11 mouse cellular contexts compared by ENCODE assay signal in genomic region chr11:98353651-98354211, GRCm38 (mm10). TPM values are rescaled to one million over a fixed set of nuclear protein-coding genes. Genes with fewer than 3 reads are reported as not detected.
DNase-seq lines count a peak whose midpoint lies in the region; ATAC-seq and TF ChIP-seq lines count a peak whose summit lies in the region.
"Had no signal": no experiment of that assay in that cellular context is flagged by ENCODE, and none has a peak within 500 bp of the region (broad histone marks: within the 10 kb centered on the region; RNA-seq: fewer than 3 reads in every experiment).

No protein-coding gene starts in this region.

- TF ChIP-seq CTCF in Patski (IDR thresholded peaks at IDR 0.05), result no peak
- no peak for TF ChIP-seq CTCF in lung, postnatal 0 days (IDR thresholded peaks at IDR 0.05)

- peak; percentile 46 for ATAC-seq in Patski
- ATAC-seq in lung, postnatal 0 days, result peak; percentile 22
- ATAC-seq: hindbrain, postnatal 0 days had no signal

- H3K27ac ChIP-seq in lung, postnatal 0 days (ENCODE audit: low read length), result no peak overlapping the region
- H3K27ac ChIP-seq: embryonic facial prominence, embryonic 12.5 days; hindbrain, postnatal 0 days had no signal

- WGBS in lung, postnatal 0 days, result 22% methylated on average over 8 of the region's 8 CpGs

- DNase-seq in layer of hippocampus, adult 8-10 months (ENCODE audit: low spot score in 2 of 2), result peak; percentile 61 to 76
- DNase-seq in layer of hippocampus, postnatal 14 days (ENCODE audit: low spot score in 2 of 2), result no peak
- DNase-seq in Patski (ENCODE audit: low read depth, low spot score), result no peak
- peak; percentile 62 to 76 for DNase-seq in kidney, adult 8-10 months
- peak; percentile 73 for DNase-seq in lung, postnatal 0 days (ENCODE audit: low spot score)
- DNase-seq in thymus, postnatal 25 days, result no peak
- no peak for DNase-seq in heart, adult 9 months (ENCODE audit: low spot score in 2 of 2)

- H3K36me3 ChIP-seq in lung, postnatal 0 days (ENCODE audit: insufficient read depth, low read length), result no peaks in the 10 kb centered on the region
- H3K36me3 ChIP-seq: embryonic facial prominence, embryonic 12.5 days had no signal

- H3K9me3 ChIP-seq in lung, postnatal 0 days (ENCODE audit: low read length), result no peaks in the 10 kb centered on the region
- H3K9me3 ChIP-seq: embryonic facial prominence, embryonic 12.5 days had no signal

- H3K4me2 ChIP-seq in lung, postnatal 0 days (replicated peaks; ENCODE audit: low read depth, low read length), result no peak overlapping the region
- H3K4me2 ChIP-seq: embryonic facial prominence, embryonic 12.5 days had no signal

- H3K27me3 ChIP-seq in Patski, result no peaks in the 10 kb centered on the region
- peaks cover 8% of the 10 kb centered on the region; the same call in 1 of the 2 replicates for H3K27me3 ChIP-seq in lung, postnatal 0 days (replicated peaks; ENCODE audit: insufficient read depth, low read length)

- POLR2A ChIA-PET in Patski (lab: Charles Lee), result no interaction called here

- no peak for TF ChIP-seq EP300 in lung, postnatal 0 days (IDR thresholded peaks at IDR 0.05)

- peaks cover 12% of the 10 kb centered on the region for H3K4me1 ChIP-seq in lung, postnatal 0 days (ENCODE audit: insufficient read depth, low read depth, low read length)

- CTCF ChIA-PET in Patski (lab: Charles Lee), result interaction anchor here (0.8 to 7.2 kb wide), 2 partner anchors 10 to 14 kb away, joined by 3 to 75 read pairs; no protein-coding TSS in a partner anchor

- in situ Hi-C loops in Patski (cut with MboI; ENCODE audit: low pct_unique_long_range_greater_than_20kb), result no loop called here

- no peak overlapping the region for H3K9ac ChIP-seq in lung, postnatal 0 days (replicated peaks; ENCODE audit: low read depth)
- H3K9ac ChIP-seq: embryonic facial prominence, embryonic 12.5 days had no signal

- no peak overlapping the region for H3K4me3 ChIP-seq in lung, postnatal 0 days (ENCODE audit: low read depth, low read length)
- H3K4me3 ChIP-seq: embryonic facial prominence, embryonic 12.5 days had no signal

RNA-seq across cellular contexts. Expression of gene Stard3, which starts 4.4 kb away (rescaled TPM):
- 10 to 100 TPM; 35.5 to 41.0 (median 36.5) TPM for total RNA-seq in layer of hippocampus, adult 8-10 months (2022)
- total RNA-seq in layer of hippocampus, postnatal 14 days (2021), result 10 to 100 TPM; 22.6 to 24.8 TPM
- polyA plus RNA-seq in Patski (2021), result 46.3 TPM
- polyA plus RNA-seq in lung, postnatal 0 days (2015; fragmentation: Nextera tagmentation; extraction: Ambion mirVana), result 69.9 and 73.1 TPM in 2 replicates

RNA-seq across cellular contexts. Expression of gene Ppp1r1b, which starts 5.5 kb away (rescaled TPM):
- 10 to 100 TPM; 52.5 to 55.9 (median 53.3) TPM for total RNA-seq in layer of hippocampus, adult 8-10 months (2022)
- total RNA-seq in layer of hippocampus, postnatal 14 days (2021), result 10 to 100 TPM; 33.6 to 46.7 TPM
- polyA plus RNA-seq in Patski (2021), result 19.2 TPM
- 11.8 and 18.6 TPM in 2 replicates for polyA plus RNA-seq in lung, postnatal 0 days (2015; fragmentation: Nextera tagmentation; extraction: Ambion mirVana)

RNA-seq across cellular contexts. Expression of gene Neurod2, which starts 24.3 kb away (rescaled TPM):
- 100 to 1,000 TPM; 124 to 133 (median 129) TPM for total RNA-seq in layer of hippocampus, adult 8-10 months (2022)
- 100 to 1,000 TPM; 113 to 124 TPM for total RNA-seq in layer of hippocampus, postnatal 14 days (2021)
- polyA plus RNA-seq in Patski (2021), result not detected
- polyA plus RNA-seq in lung, postnatal 0 days (2015; fragmentation: Nextera tagmentation; extraction: Ambion mirVana), result not detected in 2 replicates
- polyA plus RNA-seq: heart, embryonic 14.5 days; testis, adult 2 months had no signal

RNA-seq across cellular contexts. Expression of gene Tcap, which starts 29.9 kb away (rescaled TPM):
- 10 to 100 TPM in 2 of 4 experiments, 1 to 10 TPM in 2; 1.2 to 15.3 (median 8.3) TPM for total RNA-seq in layer of hippocampus, adult 8-10 months (2022)
- total RNA-seq in layer of hippocampus, postnatal 14 days (2021), result 1 to 10 TPM in 1 of 2 experiments, under 1 TPM in 1; 0.94 to 1.3 TPM
- polyA plus RNA-seq in Patski (2021), result not detected
- 5.8 and 6.4 TPM in 2 replicates for polyA plus RNA-seq in lung, postnatal 0 days (2015; fragmentation: Nextera tagmentation; extraction: Ambion mirVana)
- polyA plus RNA-seq: hindbrain, postnatal 0 days; testis, adult 2 months had no signal

RNA-seq across cellular contexts. Expression of gene Pnmt, which starts 32.5 kb away (rescaled TPM):
- total RNA-seq in layer of hippocampus, adult 8-10 months (2022), result 1 to 10 TPM in 2 of 4 experiments, under 1 TPM in 1, not detected in 1; 0.37 to 1.5 (median 1.3) TPM
- under 1 TPM; 0.28 to 0.38 TPM for total RNA-seq in layer of hippocampus, postnatal 14 days (2021)
- not detected for polyA plus RNA-seq in Patski (2021)
- 0.12 TPM in 1 of 2 replicates, not detected in the other for polyA plus RNA-seq in lung, postnatal 0 days (2015; fragmentation: Nextera tagmentation; extraction: Ambion mirVana)

Comparison
In these comparisons a context has a peak if more than half of its experiments do, and no peak if none do; other contexts are left out.
1. DNase-seq: peak in layer of hippocampus, adult 8-10 months (2 of 2), kidney, adult 8-10 months (2 of 2) and lung, postnatal 0 days (single experiment); none in layer of hippocampus, postnatal 14 days (0 of 2), Patski (single experiment), thymus, postnatal 25 days (single experiment) and heart, adult 9 months (0 of 2).